Mouse (Mus musculus) right cerebral cortex, postnatal 36 days (tissue): ENCODE data around the gene Slc12a3.

Experiments used
- DNase-seq, 2 experiments: peaks; one replicate each; pipeline ENCODE4 v3.0.0; 2022; ENCODE audit warnings: low spot score in 2 of 2, mixed read lengths in 1 of 2

Gene Slc12a3

GRCm38 (mm10) chr8:94328932-94329728, at the start of gene Slc12a3:
Gene Slc12a3, plus strand, starts transcription at chr8:94329201.
- no peak for DNase-seq

- DNase-seq = no peak
Observed at GRCm38 (mm10) chr8:94280001-94280613, 48.9 kb upstream of the Slc12a3 start.

- no peak for DNase-seq
Observed at GRCm38 (mm10) chr8:94282453-94282985, 46.5 kb upstream of the Slc12a3 start.

- no peak for DNase-seq
Observed at GRCm38 (mm10) chr8:94284204-94284603, 44.8 kb upstream of the Slc12a3 start.

- no peak for DNase-seq
Observed at GRCm38 (mm10) chr8:94290606-94291005, 38.4 kb upstream of the Slc12a3 start.

GRCm38 (mm10) chr8:94292072-94292471, 36.9 kb upstream of the Slc12a3 start:
- no peak for DNase-seq

GRCm38 (mm10) chr8:94292626-94293025, 36.4 kb upstream of the Slc12a3 start:
- no peak for DNase-seq

GRCm38 (mm10) chr8:94295687-94296086, 33.3 kb upstream of the Slc12a3 start:
- no peak for DNase-seq

GRCm38 (mm10) chr8:94296312-94296991, 32.5 kb upstream of the Slc12a3 start:
- no peak for DNase-seq

GRCm38 (mm10) chr8:94297101-94297500, 31.9 kb upstream of the Slc12a3 start:
- no peak for DNase-seq

GRCm38 (mm10) chr8:94300809-94301208, 28.2 kb upstream of the Slc12a3 start:
- no peak for DNase-seq

GRCm38 (mm10) chr8:94304412-94304811, 24.6 kb upstream of the Slc12a3 start:
- no peak for DNase-seq

GRCm38 (mm10) chr8:94306989-94307513, 21.9 kb upstream of the Slc12a3 start:
- DNase-seq = no peak

- DNase-seq = no peak
Observed at GRCm38 (mm10) chr8:94307652-94308051, 21.3 kb upstream of the Slc12a3 start.

GRCm38 (mm10) chr8:94314069-94314468, 14.9 kb upstream of the Slc12a3 start:
- DNase-seq = no peak

GRCm38 (mm10) chr8:94317249-94317648, 11.8 kb upstream of the Slc12a3 start:
- no peak for DNase-seq

- DNase-seq = no peak
Observed at GRCm38 (mm10) chr8:94317691-94318090, 11.3 kb upstream of the Slc12a3 start.

GRCm38 (mm10) chr8:94320036-94320435, 9.0 kb upstream of the Slc12a3 start:
- DNase-seq = no peak

- DNase-seq = no peak
Observed at GRCm38 (mm10) chr8:94322083-94322482, 6.9 kb upstream of the Slc12a3 start.

- no peak for DNase-seq
Observed at GRCm38 (mm10) chr8:94323041-94323440, 6.0 kb upstream of the Slc12a3 start.

GRCm38 (mm10) chr8:94324071-94324470, 4.9 kb upstream of the Slc12a3 start:
- no peak for DNase-seq

- no peak for DNase-seq
Observed at GRCm38 (mm10) chr8:94326016-94326415, 3.0 kb upstream of the Slc12a3 start.
